Mouse (Mus musculus): ENCODE data around the gene Smok3a. TPM values are rescaled to one million over a fixed set of nuclear protein-coding genes. Genes with fewer than 3 reads are reported as not detected.
"Not testable (repeated sequence)": the region's sequence is repeated elsewhere in the genome, so short reads cannot be mapped to it uniquely, and the experiment has no call there.

Smok3a gene
- not detected in 2 replicates for polyA plus RNA-seq (2016; fragmentation: Nextera tagmentation; extraction: Ambion mirVana)

- DNase-seq (ENCODE audit: extremely low spot score, low spot score); H3K27me3 ChIP-seq (ENCODE audit: poor library complexity, severe bottlenecking); H3K36me3 ChIP-seq (replicated peaks); H3K9me3 ChIP-seq; H3K4me1 ChIP-seq; H3K4me3 ChIP-seq; H3K27ac ChIP-seq: not testable (repeated sequence)
- 91% methylated on average over 3 of the region's 7 CpGs for WGBS
Measured at GRCm38 (mm10) chr5:138020961-138021479, at the start of gene Smok3a, which contains the start of gene Smok3b. TSS of gene Smok3a (plus strand) at chr5:138021261. TSS of gene Smok3b (plus strand) at chr5:138021429.

- DNase-seq (ENCODE audit: extremely low spot score, low spot score): no peak
- Histone ChIP-seq H3K4me3 (no peak overlapping the region), H3K4me1 (no peaks in the 10 kb centered on the region), H3K27ac (no peak overlapping the region), H3K27me3 (ENCODE audit: poor library complexity, severe bottlenecking) (no peaks in the 10 kb centered on the region), H3K36me3 (replicated peaks) (no peaks in the 10 kb centered on the region), H3K9me3 (no peaks in the 10 kb centered on the region)
- WGBS: 66% methylated on average over 2 of the region's 2 CpGs
Measured at GRCm38 (mm10) chr5:137973161-137973560, 47.9 kb upstream of the Smok3a start.

- Histone ChIP-seq H3K4me3 (no peak overlapping the region), H3K27ac (no peak overlapping the region), H3K9me3 (no peaks in the 10 kb centered on the region), H3K27me3 (ENCODE audit: poor library complexity, severe bottlenecking) (no peaks in the 10 kb centered on the region), H3K36me3 (replicated peaks) (no peaks in the 10 kb centered on the region), H3K4me1 (no peaks in the 10 kb centered on the region)
- DNase-seq (ENCODE audit: extremely low spot score, low spot score): no peak
- WGBS: 66% methylated on average over 3 of the region's 3 CpGs
Measured at GRCm38 (mm10) chr5:137973738-137974137, 47.3 kb upstream of the Smok3a start.

- 74% methylated on average over 3 of the region's 3 CpGs for WGBS
- H3K36me3 ChIP-seq (replicated peaks): no peaks in the 10 kb centered on the region
- H3K27me3 ChIP-seq (ENCODE audit: poor library complexity, severe bottlenecking): no peaks in the 10 kb centered on the region
- no peaks in the 10 kb centered on the region for H3K4me1 ChIP-seq
- no peaks in the 10 kb centered on the region for H3K9me3 ChIP-seq
- H3K27ac ChIP-seq: no peak overlapping the region
- no peak overlapping the region for H3K4me3 ChIP-seq
- DNase-seq (ENCODE audit: extremely low spot score, low spot score): no peak
Measured at GRCm38 (mm10) chr5:137974724-137975123, 46.3 kb upstream of the Smok3a start.

- Histone ChIP-seq H3K4me3 (no peak overlapping the region), H3K27me3 (ENCODE audit: poor library complexity, severe bottlenecking) (no peaks in the 10 kb centered on the region), H3K27ac (no peak overlapping the region), H3K4me1 (no peaks in the 10 kb centered on the region), H3K36me3 (replicated peaks) (no peaks in the 10 kb centered on the region), H3K9me3 (no peaks in the 10 kb centered on the region)
- no peak for DNase-seq (ENCODE audit: extremely low spot score, low spot score)
- 74% methylated on average over 1 of the region's 1 CpGs for WGBS
Measured at GRCm38 (mm10) chr5:137975434-137975833, 45.6 kb upstream of the Smok3a start.

- WGBS: 44% methylated on average over 1 of the region's 1 CpGs
- H3K9me3 ChIP-seq: no peaks in the 10 kb centered on the region
- no peak overlapping the region for H3K27ac ChIP-seq
- H3K4me1 ChIP-seq: no peaks in the 10 kb centered on the region
- H3K36me3 ChIP-seq (replicated peaks): no peaks in the 10 kb centered on the region
- no peaks in the 10 kb centered on the region for H3K27me3 ChIP-seq (ENCODE audit: poor library complexity, severe bottlenecking)
- no peak overlapping the region for H3K4me3 ChIP-seq
- DNase-seq (ENCODE audit: extremely low spot score, low spot score): no peak
Measured at GRCm38 (mm10) chr5:137977291-137977690, 43.8 kb upstream of the Smok3a start.

- DNase-seq (ENCODE audit: extremely low spot score, low spot score): no peak
- 71% methylated on average over 2 of the region's 2 CpGs for WGBS
- no peak overlapping the region for H3K27ac ChIP-seq
- H3K9me3 ChIP-seq: no peaks in the 10 kb centered on the region; the same call in 1 of the 2 replicates
- H3K36me3 ChIP-seq (replicated peaks): no peaks in the 10 kb centered on the region
- H3K4me1 ChIP-seq: no peaks in the 10 kb centered on the region
- H3K4me3 ChIP-seq: no peak overlapping the region
- H3K27me3 ChIP-seq (ENCODE audit: poor library complexity, severe bottlenecking): no peaks in the 10 kb centered on the region
Measured at GRCm38 (mm10) chr5:137979081-137979480, 42.0 kb upstream of the Smok3a start.

GRCm38 (mm10) chr5:137981300-137981699 is 39.8 kb upstream of the Smok3a start, which contains the start of gene Azgp1:
TSS of gene Azgp1 (plus strand) at chr5:137981520.
- no peaks in the 10 kb centered on the region for H3K4me1 ChIP-seq
- no peak within 1 kb of the TSS for H3K4me3 ChIP-seq
- no peak for DNase-seq (ENCODE audit: extremely low spot score, low spot score)
- no peaks in the 10 kb centered on the region for H3K36me3 ChIP-seq (replicated peaks)
- no peaks in the 10 kb centered on the region; the same call in 1 of the 2 replicates for H3K9me3 ChIP-seq
- 85% methylated on average over 4 of the region's 4 CpGs for WGBS
- no peak within 1 kb of the TSS for H3K27ac ChIP-seq
- H3K27me3 ChIP-seq (ENCODE audit: poor library complexity, severe bottlenecking): no peaks in the 10 kb centered on the region

- H3K36me3 ChIP-seq (replicated peaks): no peaks in the 10 kb centered on the region
- DNase-seq (ENCODE audit: extremely low spot score, low spot score): no peak
- 83% methylated on average over 1 of the region's 1 CpGs for WGBS
- H3K27ac ChIP-seq: no peak overlapping the region
- no peak overlapping the region for H3K4me3 ChIP-seq
- no peaks in the 10 kb centered on the region; the same call in 1 of the 2 replicates for H3K9me3 ChIP-seq
- no peaks in the 10 kb centered on the region for H3K27me3 ChIP-seq (ENCODE audit: poor library complexity, severe bottlenecking)
- H3K4me1 ChIP-seq: no peaks in the 10 kb centered on the region
Measured at GRCm38 (mm10) chr5:137986351-137986750, 34.7 kb upstream of the Smok3a start.

- Histone ChIP-seq H3K4me1 (no peaks in the 10 kb centered on the region), H3K27ac (no peak overlapping the region), H3K4me3 (no peak overlapping the region), H3K27me3 (ENCODE audit: poor library complexity, severe bottlenecking) (no peaks in the 10 kb centered on the region), H3K9me3 (peaks cover 14% of the 10 kb centered on the region), H3K36me3 (replicated peaks) (no peaks in the 10 kb centered on the region)
- WGBS: 90% methylated on average over 5 of the region's 5 CpGs
- DNase-seq (ENCODE audit: extremely low spot score, low spot score): no peak
Measured at GRCm38 (mm10) chr5:138009437-138009836, 11.6 kb upstream of the Smok3a start.

GRCm38 (mm10) chr5:138012382-138012781 is 8.7 kb upstream of the Smok3a start:
- Histone ChIP-seq H3K27me3 (ENCODE audit: poor library complexity, severe bottlenecking) (no peaks in the 10 kb centered on the region), H3K4me3 (no peak overlapping the region), H3K27ac (no peak overlapping the region), H3K4me1 (no peaks in the 10 kb centered on the region), H3K9me3 (no peaks in the 10 kb centered on the region), H3K36me3 (replicated peaks) (no peaks in the 10 kb centered on the region)
- no peak for DNase-seq (ENCODE audit: extremely low spot score, low spot score)
- WGBS: 90% methylated on average over 5 of the region's 5 CpGs

- no peak overlapping the region for H3K27ac ChIP-seq
- H3K4me1 ChIP-seq: no peaks in the 10 kb centered on the region
- H3K9me3 ChIP-seq: no peaks in the 10 kb centered on the region
- no peaks in the 10 kb centered on the region for H3K27me3 ChIP-seq (ENCODE audit: poor library complexity, severe bottlenecking)
- H3K4me3 ChIP-seq: no peak overlapping the region
- no peaks in the 10 kb centered on the region for H3K36me3 ChIP-seq (replicated peaks)
- WGBS: 97% methylated on average over 2 of the region's 2 CpGs
- DNase-seq (ENCODE audit: extremely low spot score, low spot score): no peak
Measured at GRCm38 (mm10) chr5:138016530-138016929, 4.5 kb upstream of the Smok3a start.

- H3K27ac ChIP-seq: no peak overlapping the region
- H3K4me3 ChIP-seq: no peak overlapping the region
- H3K27me3 ChIP-seq (ENCODE audit: poor library complexity, severe bottlenecking): no peaks in the 10 kb centered on the region
- DNase-seq (ENCODE audit: extremely low spot score, low spot score): no peak
- no peaks in the 10 kb centered on the region for H3K9me3 ChIP-seq
- H3K36me3 ChIP-seq (replicated peaks): no peaks in the 10 kb centered on the region
- H3K4me1 ChIP-seq: no peaks in the 10 kb centered on the region
Measured at GRCm38 (mm10) chr5:138016997-138017396, 4.1 kb upstream of the Smok3a start.

GRCm38 (mm10) chr5:138019577-138019976 is 1.5 kb upstream of the Smok3a start:
- not testable (repeated sequence) for H3K4me3 ChIP-seq; H3K27ac ChIP-seq; H3K27me3 ChIP-seq (ENCODE audit: poor library complexity, severe bottlenecking); H3K4me1 ChIP-seq; H3K36me3 ChIP-seq (replicated peaks); DNase-seq (ENCODE audit: extremely low spot score, low spot score); H3K9me3 ChIP-seq
- 87% methylated on average over 4 of the region's 4 CpGs for WGBS

Measured in forebrain, embryonic 10.5 days (tissue).